ENCODE assay signal across 8 mouse cellular contexts in the genomic region with DNA sequence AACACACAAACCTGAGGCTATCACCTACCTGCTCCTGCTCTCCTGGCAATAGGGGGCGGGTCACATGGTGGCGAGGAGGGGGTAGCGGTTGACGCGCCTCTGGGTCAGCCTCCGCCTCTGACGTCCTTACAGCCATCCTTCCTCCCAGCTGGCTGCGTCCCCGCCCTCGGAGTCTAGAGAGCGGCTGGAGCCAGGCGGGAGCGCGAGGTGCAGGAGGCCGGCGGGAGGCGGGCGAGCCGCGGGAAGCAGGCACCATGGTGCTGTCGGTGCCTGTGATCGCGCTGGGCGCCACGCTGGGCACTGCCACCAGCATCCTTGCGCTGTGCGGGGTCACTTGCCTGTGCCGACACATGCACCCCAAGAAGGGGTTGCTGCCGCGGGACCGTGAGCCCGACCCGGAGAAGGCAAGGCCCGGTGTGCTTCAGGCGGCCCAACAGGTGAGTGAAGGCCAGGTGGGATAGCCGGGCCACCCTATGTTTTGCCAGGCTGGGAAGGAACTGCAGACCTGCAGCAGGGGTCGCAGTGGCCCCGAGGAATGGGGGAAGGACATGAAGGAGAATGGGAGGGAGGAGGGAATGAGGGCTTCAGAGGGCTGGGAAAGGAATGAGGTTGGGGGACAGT. TPM values are rescaled to one million over a fixed set of nuclear protein-coding genes. Genes with fewer than 3 reads are reported as not detected.
DNase-seq lines count a peak whose midpoint lies in the region; ATAC-seq and TF ChIP-seq lines count a peak whose summit lies in the region.

A gene (plus strand): TSS at position 166 of the 621 bp plus-strand sequence.

- no peak for TF ChIP-seq EP300 in heart, adult 2 months (IDR thresholded peaks at IDR 0.05; ENCODE audit: insufficient read depth, low read depth, low read length)

- no peak within 1 kb of the TSS for H3K27ac ChIP-seq in heart, adult 2 months
- H3K27ac ChIP-seq in layer of hippocampus, adult 2 months = peak within 1 kb of the TSS; percentile 96
- no peak within 1 kb of the TSS for H3K27ac ChIP-seq in lung, embryonic 14.5 days (ENCODE audit: low read depth)

- intact Hi-C loops in heart, adult 2 months (cut with DNase I) = loop anchor here (5.0 kb wide), 1 partner anchor 72 kb away; no protein-coding TSS in a partner anchor

- 1% methylated on average over 38 of the region's 38 CpGs for WGBS in heart, adult 2 months
- WGBS in lung, embryonic 14.5 days = under 1% methylated on average over 38 of the region's 38 CpGs

- no peaks in the 10 kb centered on the region for H3K4me1 ChIP-seq in heart, adult 2 months (ENCODE audit: control insufficient read depth, insufficient read depth, low read length)
- H3K4me1 ChIP-seq in lung, embryonic 14.5 days (ENCODE audit: insufficient read depth) = peaks cover 13% of the 10 kb centered on the region; the same call in 1 of the 2 replicates

- no peaks in the 10 kb centered on the region for H3K36me3 ChIP-seq in heart, adult 2 months (ENCODE audit: control insufficient read depth, insufficient read depth, low read length)
- H3K36me3 ChIP-seq in lung, embryonic 14.5 days (ENCODE audit: insufficient read depth) = no peaks in the 10 kb centered on the region

- H3K79me2 ChIP-seq in heart, adult 2 months (replicated peaks; ENCODE audit: control insufficient read depth, insufficient read depth, low read length) = no peaks in the 10 kb centered on the region

- no peak within 1 kb of the TSS for H3K9ac ChIP-seq in heart, adult 2 months (ENCODE audit: low read depth, low read length)
- H3K9ac ChIP-seq in lung, embryonic 14.5 days = peak within 1 kb of the TSS; percentile 48; the same call in 1 of the 2 replicates

- TF ChIP-seq CTCF in heart, adult 2 months (IDR thresholded peaks at IDR 0.05) = no peak; the same call in 1 of the 2 replicates
- peak; percentile 23; the same call in 1 of the 2 replicates for TF ChIP-seq CTCF in layer of hippocampus, adult 2 months (conservative IDR thresholded peaks at IDR 0.05)
- TF ChIP-seq CTCF in lung, embryonic 14.5 days (IDR thresholded peaks at IDR 0.05; ENCODE audit: low read depth) = peak; percentile 55

- peak within 1 kb of the TSS; percentile 78 for H3K4me2 ChIP-seq in lung, embryonic 14.5 days

- DNase-seq in heart, adult 2 months = peak; percentile 35 to 42
- no peak for DNase-seq in heart, adult 11 months
- peak; percentile 68 for DNase-seq in heart, postnatal 4 days
- peak; percentile 68 to 72 for DNase-seq in layer of hippocampus, adult 2 months (ENCODE audit: low spot score in 2 of 2)
- DNase-seq in lung, embryonic 14.5 days = peak; percentile 79
- peak; percentile 51 for DNase-seq in ovary, postnatal 14 days (ENCODE audit: low spot score)
- DNase-seq in urinary bladder, postnatal 14 days (ENCODE audit: low spot score) = peak; percentile 64

- 0 out of 2 replicates have a peak, but pooled peaks have one; percentile 34 for ATAC-seq in erythroid progenitor cell, adult 5-6 weeks (replicated peaks; ENCODE audit: low FRiP score, poor library complexity, severe bottlenecking)
- peak; percentile 76 for ATAC-seq in lung, embryonic 14.5 days (ENCODE audit: insufficient read depth)

- no peak for TF ChIP-seq POLR2A in heart, adult 2 months (IDR thresholded peaks at IDR 0.05; ENCODE audit: insufficient read depth, low read depth, low read length)

- H3K4me3 ChIP-seq in heart, adult 2 months = no peak within 1 kb of the TSS
- peak within 1 kb of the TSS; percentile 73 for H3K4me3 ChIP-seq in layer of hippocampus, adult 2 months
- H3K4me3 ChIP-seq in lung, embryonic 14.5 days (ENCODE audit: low read depth, low read length) = peak within 1 kb of the TSS; percentile 41

- H3K9me3 ChIP-seq in lung, embryonic 14.5 days (ENCODE audit: low read depth, low read length) = no peaks in the 10 kb centered on the region

- H3K27me3 ChIP-seq in heart, adult 2 months (ENCODE audit: control insufficient read depth, insufficient read depth, low read length) = peaks cover 14% of the 10 kb centered on the region
- peaks cover 24% of the 10 kb centered on the region for H3K27me3 ChIP-seq in lung, embryonic 14.5 days (ENCODE audit: insufficient read depth, low read length)

RNA-seq across cellular contexts. Expression of the gene that starts here (rescaled TPM):
- under 1 TPM; 0.36 to 0.47 TPM for total RNA-seq in heart, adult 2 months (2021)
- polyA plus RNA-seq in heart, adult 2 months (2012; rRNA removed) = 0.10 TPM in 1 of 2 replicates, not detected in the other
- total RNA-seq in erythroid progenitor cell, adult 5-6 weeks (2015; ENCODE audit: low replicate concordance) = not detected in 2 replicates
- total RNA-seq in erythroid progenitor cell, adult 5-6 weeks (2017; ENCODE audit: low replicate concordance) = not detected in 2 replicates
- under 1 TPM; 0.17 to 0.41 TPM for total RNA-seq in heart, postnatal 4 days (2021)
- total RNA-seq in layer of hippocampus, adult 2 months (2021) = 100 to 1,000 TPM; 153 to 163 TPM
- polyA plus RNA-seq in lung, embryonic 14.5 days (2014; fragmentation: Nextera tagmentation; extraction: Ambion mirVana) = 3.2 and 3.6 TPM in 2 replicates

Comparison
In these comparisons a context has a peak if more than half of its experiments do, and no peak if none do; other contexts are left out.
1. RNA of the gene that starts here (total RNA-seq): 153 to 163 TPM in layer of hippocampus, adult 2 months; 0.36 to 0.47 TPM in heart, adult 2 months, 0.17 to 0.41 TPM in heart, postnatal 4 days and not detected in erythroid progenitor cell, adult 5-6 weeks; every median in the first group is over 100 times any median in the second.
2. Peak in DNase-seq in heart, adult 2 months; RNA of the gene not detected or under 1 TPM.
3. Peak in ATAC-seq in erythroid progenitor cell, adult 5-6 weeks; RNA of the gene not detected or under 1 TPM.
4. Peak in DNase-seq in heart, postnatal 4 days; RNA of the gene not detected or under 1 TPM.